Mouse (Mus musculus): ENCODE measurements at regions not wholly inside any gene's neighbourhood (a gene's known extent, or its start where the extent isn't known, plus 50 kb on each side); places are given as distances from the start of the nearest gene placed in this dataset.

DNA sequence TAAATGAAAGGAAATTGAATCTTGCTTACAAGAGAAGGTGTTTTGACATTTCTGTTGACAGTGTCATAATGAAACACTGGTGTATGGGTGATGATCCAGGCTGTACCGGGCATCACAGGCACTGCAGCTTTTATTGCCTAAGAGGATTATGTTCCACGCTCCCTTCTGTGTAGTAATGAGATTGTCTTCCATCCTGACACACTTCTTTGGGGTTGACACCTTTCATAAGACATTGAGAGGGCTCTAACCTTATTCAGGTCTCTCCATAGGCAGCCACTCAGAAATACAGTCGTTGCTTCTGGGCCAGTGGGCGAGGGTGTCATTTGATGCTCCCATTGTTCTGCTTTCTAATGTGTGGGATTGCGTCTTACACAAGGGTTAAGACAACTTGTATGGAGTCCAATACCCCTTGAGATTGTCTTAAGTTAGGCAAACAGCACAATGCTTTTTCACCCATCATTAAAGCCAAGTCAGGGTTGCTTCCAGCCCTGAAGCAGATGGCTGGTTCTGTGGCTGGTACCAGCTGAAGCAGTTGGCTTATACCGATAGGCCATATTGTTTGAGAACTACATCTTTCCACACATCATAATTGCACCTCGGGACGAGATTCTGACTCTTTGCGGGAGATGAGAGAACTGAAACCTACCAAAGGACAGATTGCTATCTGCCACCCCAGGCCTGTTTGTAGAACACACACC is 81.9 kb upstream of the Frmd4b start:
- H3K27me3 ChIP-seq (ENCODE audit: control insufficient read depth, insufficient read depth, low read length), result no peaks in the 10 kb centered on the region; the same call in 1 of the 2 replicates
- no peaks in the 10 kb centered on the region for H3K9me3 ChIP-seq (ENCODE audit: control insufficient read depth, low read length)
- ATAC-seq (ENCODE audit: low FRiP score), result peak; percentile 24; the same call in 1 of the 2 replicates
- H3K4me3 ChIP-seq (ENCODE audit: low read depth, low read length), result no peak overlapping the region
- peaks cover 10% of the 10 kb centered on the region for H3K4me1 ChIP-seq (ENCODE audit: control insufficient read depth, insufficient read depth, low read length)
- H3K9ac ChIP-seq (ENCODE audit: low read length), result no peak overlapping the region
- H3K36me3 ChIP-seq (ENCODE audit: control insufficient read depth, insufficient read depth, low read length), result no peaks in the 10 kb centered on the region
- H3K4me2 ChIP-seq, result no peak overlapping the region
- WGBS, result 51% methylated on average over 9 of the region's 9 CpGs
- no peak for DNase-seq (ENCODE audit: low spot score, missing footprints)
- no peak overlapping the region for H3K27ac ChIP-seq (ENCODE audit: low read depth, low read length)

DNA sequence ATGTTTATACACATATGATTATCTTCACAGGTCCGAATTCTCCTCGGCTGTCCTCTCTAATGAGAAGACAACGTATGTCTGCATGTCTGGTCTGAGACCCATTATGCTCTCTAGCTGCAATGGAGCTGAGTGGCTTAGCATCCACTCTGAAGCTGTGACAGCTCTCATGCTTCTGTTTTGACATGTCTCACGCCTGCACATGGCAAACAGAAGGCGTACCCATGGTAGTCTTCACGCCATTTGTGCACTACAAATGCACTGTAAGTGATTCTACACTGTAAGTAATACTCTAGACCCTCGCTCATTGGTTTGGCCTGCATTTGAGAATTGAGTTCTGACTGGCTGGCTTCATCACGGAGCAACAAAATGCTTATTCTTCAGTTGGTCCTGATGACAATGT is 75.9 kb upstream of the Frmd4b start:
- no peaks in the 10 kb centered on the region for H3K27me3 ChIP-seq (ENCODE audit: control insufficient read depth, insufficient read depth, low read length)
- no peak for DNase-seq (ENCODE audit: low spot score, missing footprints)
- no peak overlapping the region for H3K27ac ChIP-seq (ENCODE audit: low read depth, low read length)
- H3K36me3 ChIP-seq (ENCODE audit: control insufficient read depth, insufficient read depth, low read length), result no peaks in the 10 kb centered on the region
- WGBS, result 92% methylated on average over 8 of the region's 8 CpGs
- H3K4me2 ChIP-seq, result no peak overlapping the region
- H3K9ac ChIP-seq (ENCODE audit: low read length), result no peak overlapping the region
- H3K4me1 ChIP-seq (ENCODE audit: control insufficient read depth, insufficient read depth, low read length), result no peaks in the 10 kb centered on the region
- H3K9me3 ChIP-seq (ENCODE audit: control insufficient read depth, low read length), result no peaks in the 10 kb centered on the region
- H3K4me3 ChIP-seq (ENCODE audit: low read depth, low read length), result no peak overlapping the region
- no peak for ATAC-seq (ENCODE audit: low FRiP score)

DNA sequence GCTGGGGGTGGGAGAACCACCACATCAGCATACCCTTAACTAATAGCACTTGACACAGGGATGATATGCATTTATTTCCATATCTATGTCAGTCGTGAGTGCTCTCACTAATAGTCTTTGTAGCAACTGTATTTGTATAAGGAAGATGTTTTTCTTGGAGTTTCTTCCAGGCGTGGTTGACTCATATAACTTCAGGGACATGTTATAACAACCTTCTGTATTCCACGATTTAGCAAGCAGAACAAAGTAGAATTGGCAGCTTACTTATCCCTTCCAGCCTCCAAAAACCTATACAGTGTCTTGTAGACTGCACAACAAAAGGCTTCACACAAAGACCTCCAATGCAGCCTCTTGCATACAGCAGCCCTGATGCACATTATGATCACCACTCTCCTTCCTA is 73.8 kb upstream of the Frmd4b start:
- H3K27me3 ChIP-seq (ENCODE audit: control insufficient read depth, insufficient read depth, low read length), result no peaks in the 10 kb centered on the region
- ATAC-seq (ENCODE audit: low FRiP score), result no peak
- H3K4me3 ChIP-seq (ENCODE audit: low read depth, low read length), result no peak overlapping the region
- H3K27ac ChIP-seq (ENCODE audit: low read depth, low read length), result no peak overlapping the region
- no peaks in the 10 kb centered on the region for H3K36me3 ChIP-seq (ENCODE audit: control insufficient read depth, insufficient read depth, low read length)
- H3K4me2 ChIP-seq, result no peak overlapping the region
- no peaks in the 10 kb centered on the region for H3K4me1 ChIP-seq (ENCODE audit: control insufficient read depth, insufficient read depth, low read length)
- 87% methylated on average over 3 of the region's 3 CpGs for WGBS
- H3K9me3 ChIP-seq (ENCODE audit: control insufficient read depth, low read length), result no peaks in the 10 kb centered on the region
- no peak overlapping the region for H3K9ac ChIP-seq (ENCODE audit: low read length)
- no peak for DNase-seq (ENCODE audit: low spot score, missing footprints)

DNA sequence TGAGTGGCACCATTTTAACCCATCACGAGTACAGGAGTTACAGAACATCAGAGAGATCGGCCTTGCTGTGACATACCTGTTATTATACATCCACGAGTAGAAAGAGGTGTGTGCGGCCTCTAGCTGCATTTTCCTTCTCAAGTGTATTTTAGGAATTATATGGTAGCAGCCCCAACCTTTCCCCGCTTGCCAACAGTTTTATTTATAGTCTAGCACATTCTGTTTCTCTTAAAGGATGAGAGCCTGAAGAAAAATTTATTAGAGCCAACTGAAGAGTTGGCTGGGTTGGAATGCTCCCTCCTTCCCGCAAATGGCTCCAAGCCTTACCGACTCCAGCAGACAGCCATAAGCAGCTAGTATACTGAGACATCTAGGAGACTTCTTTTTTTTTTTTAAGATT is 67.0 kb upstream of the Frmd4b start:
- no peaks in the 10 kb centered on the region for H3K36me3 ChIP-seq (ENCODE audit: control insufficient read depth, insufficient read depth, low read length)
- H3K27ac ChIP-seq (ENCODE audit: low read depth, low read length), result no peak overlapping the region
- no peaks in the 10 kb centered on the region for H3K9me3 ChIP-seq (ENCODE audit: control insufficient read depth, low read length)
- no peak overlapping the region for H3K9ac ChIP-seq (ENCODE audit: low read length)
- WGBS, result 89% methylated on average over 7 of the region's 7 CpGs
- H3K27me3 ChIP-seq (ENCODE audit: control insufficient read depth, insufficient read depth, low read length), result no peaks in the 10 kb centered on the region
- no peaks in the 10 kb centered on the region for H3K4me1 ChIP-seq (ENCODE audit: control insufficient read depth, insufficient read depth, low read length)
- ATAC-seq (ENCODE audit: low FRiP score) (no peak), DNase-seq (ENCODE audit: low spot score, missing footprints) (no peak)
- H3K4me3 ChIP-seq (ENCODE audit: low read depth, low read length), result no peak overlapping the region
- H3K4me2 ChIP-seq, result no peak overlapping the region

DNA sequence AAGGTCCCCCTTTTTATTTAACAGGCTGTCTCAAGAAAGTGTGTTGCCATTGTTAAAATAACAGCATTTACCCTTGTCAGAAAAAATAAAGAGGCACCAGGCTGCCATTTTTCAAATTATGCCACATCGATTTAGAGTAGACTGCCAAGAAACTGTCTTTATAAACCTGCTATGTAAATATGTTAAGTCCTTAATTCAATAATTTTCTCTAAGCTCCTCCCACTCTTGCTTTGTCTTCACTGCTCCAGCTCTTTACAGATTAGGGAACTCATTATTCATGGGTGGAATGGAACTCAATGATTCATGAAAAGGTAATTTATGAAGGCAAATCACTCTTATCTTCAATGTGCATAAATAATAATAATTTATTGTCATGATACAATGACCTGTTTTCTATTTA is 64.9 kb upstream of the Frmd4b start:
- Histone ChIP-seq H3K27me3 (ENCODE audit: control insufficient read depth, insufficient read depth, low read length) (no peaks in the 10 kb centered on the region), H3K27ac (ENCODE audit: low read depth, low read length) (no peak overlapping the region), H3K36me3 (ENCODE audit: control insufficient read depth, insufficient read depth, low read length) (no peaks in the 10 kb centered on the region), H3K4me3 (ENCODE audit: low read depth, low read length) (no peak overlapping the region), H3K4me1 (ENCODE audit: control insufficient read depth, insufficient read depth, low read length) (no peaks in the 10 kb centered on the region), H3K9me3 (ENCODE audit: control insufficient read depth, low read length) (no peaks in the 10 kb centered on the region), H3K9ac (ENCODE audit: low read length) (no peak overlapping the region), H3K4me2 (no peak overlapping the region)
- ATAC-seq (ENCODE audit: low FRiP score) (no peak), DNase-seq (ENCODE audit: low spot score, missing footprints) (no peak)
- WGBS, result 88% methylated on average over 1 of the region's 1 CpGs

GRCm38 (mm10) chr6:97675181-97675756 is 57.9 kb upstream of the Frmd4b start:
- no peaks in the 10 kb centered on the region for H3K36me3 ChIP-seq (ENCODE audit: control insufficient read depth, insufficient read depth, low read length)
- H3K4me2 ChIP-seq, result no peak overlapping the region
- H3K27ac ChIP-seq (ENCODE audit: low read depth, low read length), result no peak overlapping the region
- WGBS, result 78% methylated on average over 5 of the region's 5 CpGs
- no peaks in the 10 kb centered on the region for H3K27me3 ChIP-seq (ENCODE audit: control insufficient read depth, insufficient read depth, low read length)
- H3K4me3 ChIP-seq (ENCODE audit: low read depth, low read length), result no peak overlapping the region
- no peaks in the 10 kb centered on the region for H3K4me1 ChIP-seq (ENCODE audit: control insufficient read depth, insufficient read depth, low read length)
- H3K9me3 ChIP-seq (ENCODE audit: control insufficient read depth, low read length), result no peaks in the 10 kb centered on the region
- DNase-seq (ENCODE audit: low spot score, missing footprints) (no peak), ATAC-seq (ENCODE audit: low FRiP score) (no peak)
- no peak overlapping the region for H3K9ac ChIP-seq (ENCODE audit: low read length)

- Histone ChIP-seq H3K9ac (ENCODE audit: low read length) (no peak overlapping the region), H3K4me1 (ENCODE audit: control insufficient read depth, insufficient read depth, low read length) (peaks cover 17% of the 10 kb centered on the region)
- WGBS, result 18% methylated on average over 5 of the region's 5 CpGs
Measured at GRCm38 (mm10) chr6:97666818-97667629, 49.7 kb upstream of the Frmd4b start.

More at GRCm38 (mm10) chr6:97666818-97667629, 49.7 kb upstream of the Frmd4b start:
- ATAC-seq (ENCODE audit: low FRiP score), result peak; percentile 95
- Histone ChIP-seq H3K27me3 (ENCODE audit: control insufficient read depth, insufficient read depth, low read length) (no peaks in the 10 kb centered on the region), H3K27ac (ENCODE audit: low read depth, low read length) (peak overlapping the region; percentile 81), H3K36me3 (ENCODE audit: control insufficient read depth, insufficient read depth, low read length) (no peaks in the 10 kb centered on the region), H3K9me3 (ENCODE audit: control insufficient read depth, low read length) (no peaks in the 10 kb centered on the region), H3K4me3 (ENCODE audit: low read depth, low read length) (no peak overlapping the region), H3K4me2 (peak overlapping the region; percentile 1; the same call in 1 of the 2 replicates)
- peak; percentile 94 for DNase-seq (ENCODE audit: low spot score, missing footprints)
